Mouse (Mus musculus): ENCODE results near the gene Ogdh. TPM values are rescaled to one million over a fixed set of nuclear protein-coding genes. Genes with fewer than 3 reads are reported as not detected.

Ogdh gene
- total RNA-seq, 1 experiment, result 68.4 TPM

GRCm38 (mm10) chr11:6296077-6296476 is 4.6 kb downstream of the Ogdh start:
- Histone ChIP-seq H3K27ac (ENCODE audit: insufficient read depth, low read depth, low read length, poor library complexity, severe bottlenecking) (no peak overlapping the region), H3K36me3 (ENCODE audit: control insufficient read depth, insufficient read depth, low read length, poor library complexity, severe bottlenecking) (peaks cover 11% of the 10 kb centered on the region), H3K9ac (ENCODE audit: insufficient read depth, low read depth, low read length, poor library complexity, severe bottlenecking) (no peak overlapping the region), H3K4me1 (ENCODE audit: control insufficient read depth in 2 of 2, insufficient read depth in 2 of 2, low read length in 2 of 2, poor library complexity in 1 of 2) (peaks cover 2 to 4% of the 10 kb centered on the region in 2 experiments; a peak in 3 of 4 replicates), H3K9me3 (ENCODE audit: control insufficient read depth, insufficient read depth, low read depth, low read length) (no peaks in the 10 kb centered on the region), H3K4me3 (ENCODE audit: insufficient read depth in 1 of 2, low read depth in 1 of 2, low read length in 2 of 2, poor library complexity in 1 of 2, severe bottlenecking in 1 of 2) (no peak overlapping the region)
- in situ Hi-C loops (cut with MboI; ENCODE audit: low sequenced_read_pairs in 2 of 2, unreplicated experiment in 2 of 2), result no loop called here
- DNase-seq (ENCODE audit: low read depth, low spot score), result no peak
- TF ChIP-seq HCFC1 (IDR thresholded peaks at IDR 0.05; ENCODE audit: borderline replicate concordance, insufficient read depth, low read length) (no peak), MAFK (IDR thresholded peaks at IDR 0.05; ENCODE audit: insufficient read depth, low read depth, low read length) (peak; percentile 69)

DNA sequence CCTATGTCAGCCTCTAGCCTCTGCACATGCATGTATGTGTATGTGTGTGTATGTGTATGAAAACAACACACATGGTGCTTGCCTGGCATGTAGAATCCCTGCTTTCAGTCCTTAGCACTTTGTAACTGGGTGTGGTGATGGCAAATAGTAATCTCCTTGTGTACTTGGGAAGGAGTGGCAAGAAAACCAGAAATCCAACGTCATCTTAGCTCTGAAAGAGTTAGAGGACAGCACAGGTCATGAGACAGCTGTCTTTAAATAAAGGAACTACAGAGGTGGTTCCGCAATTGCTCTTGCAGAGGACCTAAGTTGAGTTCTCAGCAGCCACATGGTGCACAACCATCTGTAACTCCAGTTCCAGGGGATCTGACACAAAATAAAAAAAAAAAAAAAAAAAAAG is 8.0 kb downstream of the Ogdh start:
- H3K9ac ChIP-seq (ENCODE audit: insufficient read depth, low read depth, low read length, poor library complexity, severe bottlenecking), result no peak overlapping the region
- H3K36me3 ChIP-seq (ENCODE audit: control insufficient read depth, insufficient read depth, low read length, poor library complexity, severe bottlenecking), result peaks cover 13% of the 10 kb centered on the region
- no peak overlapping the region for H3K4me3 ChIP-seq (ENCODE audit: insufficient read depth in 1 of 2, low read depth in 1 of 2, low read length in 2 of 2, poor library complexity in 1 of 2, severe bottlenecking in 1 of 2)
- H3K9me3 ChIP-seq (ENCODE audit: control insufficient read depth, insufficient read depth, low read depth, low read length), result no peaks in the 10 kb centered on the region
- TF ChIP-seq HCFC1 (IDR thresholded peaks at IDR 0.05; ENCODE audit: borderline replicate concordance, insufficient read depth, low read length) (no peak), ZC3H11A (IDR thresholded peaks at IDR 0.05; ENCODE audit: borderline replicate concordance, low read depth, low read length) (no peak), ZNF384 (IDR thresholded peaks at IDR 0.05; ENCODE audit: low read depth, low read length) (no peak), CHD2 (IDR thresholded peaks at IDR 0.05; ENCODE audit: low read depth, low read length) (no peak), MAFK (IDR thresholded peaks at IDR 0.05; ENCODE audit: insufficient read depth, low read depth, low read length) (no peak)
- no peak overlapping the region for H3K27ac ChIP-seq (ENCODE audit: insufficient read depth, low read depth, low read length, poor library complexity, severe bottlenecking)
- peaks cover 0 to 2% of the 10 kb centered on the region in 2 experiments; a peak in 2 of 4 replicates for H3K4me1 ChIP-seq (ENCODE audit: control insufficient read depth in 2 of 2, insufficient read depth in 2 of 2, low read length in 2 of 2, poor library complexity in 1 of 2)
- DNase-seq (ENCODE audit: low read depth, low spot score), result no peak
- in situ Hi-C loops (cut with MboI; ENCODE audit: low sequenced_read_pairs in 2 of 2, unreplicated experiment in 2 of 2), result no loop called here

GRCm38 (mm10) chr11:6302793-6303192 is 11.4 kb downstream of the Ogdh start:
- no peaks in the 10 kb centered on the region for H3K4me1 ChIP-seq (ENCODE audit: control insufficient read depth in 2 of 2, insufficient read depth in 2 of 2, low read length in 2 of 2, poor library complexity in 1 of 2)
- TF ChIP-seq CHD2 (IDR thresholded peaks at IDR 0.05; ENCODE audit: low read depth, low read length) (no peak), ZC3H11A (IDR thresholded peaks at IDR 0.05; ENCODE audit: borderline replicate concordance, low read depth, low read length) (no peak), HCFC1 (IDR thresholded peaks at IDR 0.05; ENCODE audit: borderline replicate concordance, insufficient read depth, low read length) (no peak), MAFK (IDR thresholded peaks at IDR 0.05; ENCODE audit: insufficient read depth, low read depth, low read length) (no peak), ZNF384 (IDR thresholded peaks at IDR 0.05; ENCODE audit: low read depth, low read length) (no peak)
- no peak overlapping the region for H3K4me3 ChIP-seq (ENCODE audit: insufficient read depth in 1 of 2, low read depth in 1 of 2, low read length in 2 of 2, poor library complexity in 1 of 2, severe bottlenecking in 1 of 2)
- no peaks in the 10 kb centered on the region for H3K9me3 ChIP-seq (ENCODE audit: control insufficient read depth, insufficient read depth, low read depth, low read length)
- H3K27ac ChIP-seq (ENCODE audit: insufficient read depth, low read depth, low read length, poor library complexity, severe bottlenecking), result no peak overlapping the region
- in situ Hi-C loops (cut with MboI; ENCODE audit: low sequenced_read_pairs in 2 of 2, unreplicated experiment in 2 of 2), result no loop called here
- H3K36me3 ChIP-seq (ENCODE audit: control insufficient read depth, insufficient read depth, low read length, poor library complexity, severe bottlenecking), result peaks cover 12% of the 10 kb centered on the region
- no peak overlapping the region for H3K9ac ChIP-seq (ENCODE audit: insufficient read depth, low read depth, low read length, poor library complexity, severe bottlenecking)
- DNase-seq (ENCODE audit: low read depth, low spot score), result no peak

- no peaks in the 10 kb centered on the region for H3K9me3 ChIP-seq (ENCODE audit: control insufficient read depth, insufficient read depth, low read depth, low read length)
- no peaks in the 10 kb centered on the region for H3K4me1 ChIP-seq (ENCODE audit: control insufficient read depth in 2 of 2, insufficient read depth in 2 of 2, low read length in 2 of 2, poor library complexity in 1 of 2)
- peaks cover 9% of the 10 kb centered on the region for H3K36me3 ChIP-seq (ENCODE audit: control insufficient read depth, insufficient read depth, low read length, poor library complexity, severe bottlenecking)
- H3K4me3 ChIP-seq (ENCODE audit: insufficient read depth in 1 of 2, low read depth in 1 of 2, low read length in 2 of 2, poor library complexity in 1 of 2, severe bottlenecking in 1 of 2), result no peak overlapping the region
- in situ Hi-C loops (cut with MboI; ENCODE audit: low sequenced_read_pairs in 2 of 2, unreplicated experiment in 2 of 2), result no loop called here
- H3K27ac ChIP-seq (ENCODE audit: insufficient read depth, low read depth, low read length, poor library complexity, severe bottlenecking), result no peak overlapping the region
- no peak overlapping the region for H3K9ac ChIP-seq (ENCODE audit: insufficient read depth, low read depth, low read length, poor library complexity, severe bottlenecking)
- TF ChIP-seq ZC3H11A (IDR thresholded peaks at IDR 0.05; ENCODE audit: borderline replicate concordance, low read depth, low read length), result no peak
- TF ChIP-seq MAFK (IDR thresholded peaks at IDR 0.05; ENCODE audit: insufficient read depth, low read depth, low read length), result no peak
- no peak for TF ChIP-seq HCFC1 (IDR thresholded peaks at IDR 0.05; ENCODE audit: borderline replicate concordance, insufficient read depth, low read length)
- DNase-seq (ENCODE audit: low read depth, low spot score), result no peak
Observed at GRCm38 (mm10) chr11:6305943-6306430, 14.6 kb downstream of the Ogdh start.

- Histone ChIP-seq H3K36me3 (ENCODE audit: control insufficient read depth, insufficient read depth, low read length, poor library complexity, severe bottlenecking) (peaks cover 6% of the 10 kb centered on the region), H3K9me3 (ENCODE audit: control insufficient read depth, insufficient read depth, low read depth, low read length) (no peaks in the 10 kb centered on the region)
Observed at GRCm38 (mm10) chr11:6308181-6308580, 16.7 kb downstream of the Ogdh start.

More at GRCm38 (mm10) chr11:6308181-6308580, 16.7 kb downstream of the Ogdh start:
- H3K4me1 ChIP-seq (ENCODE audit: control insufficient read depth in 2 of 2, insufficient read depth in 2 of 2, low read length in 2 of 2, poor library complexity in 1 of 2), result no peaks in the 10 kb centered on the region
- no peak for DNase-seq (ENCODE audit: low read depth, low spot score)
- H3K4me3 ChIP-seq (ENCODE audit: insufficient read depth in 1 of 2, low read depth in 1 of 2, low read length in 2 of 2, poor library complexity in 1 of 2, severe bottlenecking in 1 of 2), result no peak overlapping the region
- in situ Hi-C loops (cut with MboI; ENCODE audit: low sequenced_read_pairs in 2 of 2, unreplicated experiment in 2 of 2), result no loop called here
- H3K9ac ChIP-seq (ENCODE audit: insufficient read depth, low read depth, low read length, poor library complexity, severe bottlenecking), result no peak overlapping the region
- TF ChIP-seq HCFC1 (IDR thresholded peaks at IDR 0.05; ENCODE audit: borderline replicate concordance, insufficient read depth, low read length) (no peak), CHD2 (IDR thresholded peaks at IDR 0.05; ENCODE audit: low read depth, low read length) (no peak), MAFK (IDR thresholded peaks at IDR 0.05; ENCODE audit: insufficient read depth, low read depth, low read length) (no peak), ZNF384 (IDR thresholded peaks at IDR 0.05; ENCODE audit: low read depth, low read length) (no peak), ZC3H11A (IDR thresholded peaks at IDR 0.05; ENCODE audit: borderline replicate concordance, low read depth, low read length) (no peak)
- no peak overlapping the region for H3K27ac ChIP-seq (ENCODE audit: insufficient read depth, low read depth, low read length, poor library complexity, severe bottlenecking)
